Mouse (Mus musculus) intestine, embryonic 16.5 days (tissue): Measurements from ENCODE around the gene Tex2. TPM values are rescaled to one million over a fixed set of nuclear protein-coding genes. Genes with fewer than 3 reads are reported as not detected.
"Not testable (repeated sequence)": the region's sequence is repeated elsewhere in the genome, so short reads cannot be mapped to it uniquely, and the experiment has no call there.

ENCODE experiments used
- ATAC-seq: fragments of 200-750 bp; cut with Nextera tagmentation; 2 replicates; pipeline ENCODE4 v1.8.0; 2017; ENCODE audit warnings: moderate TSS enrichment, moderate library complexity
- H3K27ac ChIP-seq: fragments of 300-500 bp; sonication (generic); 2 replicates; pipeline ENCODE4 v1.5.1; 2014; ENCODE audit warnings: mild to moderate bottlenecking, low read length
- H3K27me3 ChIP-seq: fragments of 300-500 bp; sonication (generic); replicated peaks from 2 replicates; pipeline ENCODE4 v1.6.1; 2014; ENCODE audit warnings: low read length, control low read depth, mixed read lengths; ENCODE audit not compliant: control insufficient read depth, insufficient read depth
- H3K36me3 ChIP-seq: fragments of 300-500 bp; sonication (generic); 2 replicates; pipeline ENCODE4 v1.6.1; 2014; ENCODE audit warnings: low read length, control low read depth; ENCODE audit not compliant: control insufficient read depth, insufficient read depth
- H3K4me1 ChIP-seq: fragments of 300-500 bp; sonication (generic); 2 replicates; pipeline ENCODE4 v1.6.1; 2014; ENCODE audit warnings: low read length, control low read depth, mixed read lengths; ENCODE audit not compliant: control insufficient read depth, insufficient read depth
- H3K4me2 ChIP-seq: fragments of 300-500 bp; sonication (generic); 2 replicates; pipeline ENCODE4 v1.6.1; 2014; ENCODE audit warnings: low read depth, low read length, control low read depth
- H3K4me3 ChIP-seq: fragments of 300-500 bp; sonication (generic); 2 replicates; pipeline ENCODE4 v1.5.1; 2014; ENCODE audit warnings: mild to moderate bottlenecking, low read length
- H3K9ac ChIP-seq: fragments of 300-500 bp; sonication (generic); 2 replicates; pipeline ENCODE4 v1.6.1; 2014; ENCODE audit warnings: low read depth, low read length
- H3K9me3 ChIP-seq: fragments of 300-500 bp; sonication (generic); 2 replicates; pipeline ENCODE4 v1.6.1; 2016; ENCODE audit warnings: low read length, control low read depth; ENCODE audit not compliant: control insufficient read depth
- WGBS: fragments of 180-500 bp; shearing (Covaris S2); extraction: QIAGEN DNeasy Blood & Tissue Kit; methylation state at CpG from one replicate; pipeline ENCODE4 v1.1.7; 2014; 5-methylcytosine and 5-hydroxymethylcytosine counted together
- polyA plus RNA-seq: library from polyadenylated mRNA; unstranded; fragments of >200 nt; fragmentation: Nextera tagmentation; extraction: Ambion mirVana; gene quantifications from 2 replicates; pipeline ENCODE4 v1.2.1, GENCODE M21; 2015

The Tex2 gene
- 11.7 and 14.2 TPM in 2 replicates for polyA plus RNA-seq

GRCm38 (mm10) chr11:106612961-106613637, at the start of gene Tex2:
Gene Tex2, minus strand, starts transcription at chr11:106613423.
- peaks cover 10% of the 10 kb centered on the region for H3K4me1 ChIP-seq
- no peaks in the 10 kb centered on the region for H3K36me3 ChIP-seq
- peak within 1 kb of the TSS; percentile 100 for H3K4me3 ChIP-seq
- H3K9me3 ChIP-seq: no peaks in the 10 kb centered on the region
- H3K9ac ChIP-seq: peak within 1 kb of the TSS; percentile 94
- ATAC-seq: peak; percentile 94
- under 1% methylated on average over 36 of the region's 45 CpGs for WGBS
- H3K27ac ChIP-seq: peak within 1 kb of the TSS; percentile 92
- peak within 1 kb of the TSS; percentile 89 for H3K4me2 ChIP-seq
- no peaks in the 10 kb centered on the region for H3K27me3 ChIP-seq

DNA sequence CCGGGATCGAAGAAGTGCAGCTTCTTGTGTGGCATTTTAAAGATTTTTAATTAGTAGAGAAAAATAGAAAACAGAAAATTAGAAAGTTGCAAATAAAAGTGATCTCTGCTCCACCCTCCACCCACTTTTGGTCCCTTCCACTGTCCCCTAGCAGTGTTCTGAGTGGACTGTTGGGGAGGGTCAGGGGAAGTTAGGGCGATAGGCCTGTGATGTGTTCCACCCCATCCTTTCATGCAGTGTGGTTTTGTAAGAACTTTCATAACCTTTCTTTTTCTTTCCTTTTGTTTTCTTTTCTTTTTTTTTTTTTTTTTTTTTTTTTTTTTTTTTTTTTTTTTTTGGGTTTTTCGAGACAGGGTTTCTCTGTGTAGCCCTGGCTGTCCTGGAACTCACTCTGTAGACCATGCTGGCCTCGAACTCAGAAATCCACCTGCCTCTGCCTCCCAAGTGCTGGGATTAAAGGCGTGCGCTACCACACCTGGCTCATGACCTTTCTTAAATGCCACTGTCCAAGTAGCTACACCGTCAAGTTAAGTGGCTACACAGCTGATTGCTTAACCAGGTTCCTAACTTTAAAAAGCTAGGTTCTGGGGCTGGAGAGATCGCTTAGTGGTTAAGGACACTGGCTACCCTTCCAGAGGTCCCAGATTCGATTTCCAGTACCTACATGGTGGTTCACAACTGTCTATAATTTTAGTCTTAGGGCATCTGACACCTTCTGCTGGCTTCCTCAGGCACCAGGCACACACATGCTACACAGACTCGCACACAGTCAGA, 49.6 kb upstream of the Tex2 start:
- H3K9me3 ChIP-seq: no peaks in the 10 kb centered on the region
- H3K4me3 ChIP-seq: no peak overlapping the region
- H3K36me3 ChIP-seq: no peaks in the 10 kb centered on the region
- no peak overlapping the region for H3K9ac ChIP-seq
- no peak for ATAC-seq
- H3K4me2 ChIP-seq: no peak overlapping the region
- 86% methylated on average over 10 of the region's 11 CpGs for WGBS
- no peak overlapping the region for H3K27ac ChIP-seq
- peaks cover 12% of the 10 kb centered on the region for H3K4me1 ChIP-seq
- no peaks in the 10 kb centered on the region for H3K27me3 ChIP-seq

GRCm38 (mm10) chr11:106660453-106661081, 47.3 kb upstream of the Tex2 start:
- H3K4me2 ChIP-seq: no peak overlapping the region
- peaks cover 14% of the 10 kb centered on the region for H3K4me1 ChIP-seq
- no peaks in the 10 kb centered on the region for H3K27me3 ChIP-seq
- no peaks in the 10 kb centered on the region for H3K9me3 ChIP-seq
- no peaks in the 10 kb centered on the region for H3K36me3 ChIP-seq
- peak; percentile 32 for ATAC-seq
- H3K9ac ChIP-seq: peak overlapping the region; percentile 9; the same call in 1 of the 2 replicates
- WGBS: 60% methylated on average over 13 of the region's 13 CpGs
- H3K27ac ChIP-seq: peak overlapping the region; percentile 80
- no peak overlapping the region for H3K4me3 ChIP-seq

GRCm38 (mm10) chr11:106659598-106660295, 46.5 kb upstream of the Tex2 start:
- H3K36me3 ChIP-seq: no peaks in the 10 kb centered on the region
- H3K27me3 ChIP-seq: no peaks in the 10 kb centered on the region
- peak overlapping the region; percentile 80 for H3K27ac ChIP-seq
- H3K4me2 ChIP-seq: no peak overlapping the region
- 44% methylated on average over 15 of the region's 15 CpGs for WGBS
- H3K4me3 ChIP-seq: no peak overlapping the region
- ATAC-seq: no peak
- peaks cover 14% of the 10 kb centered on the region for H3K4me1 ChIP-seq
- no peaks in the 10 kb centered on the region for H3K9me3 ChIP-seq
- H3K9ac ChIP-seq: no peak overlapping the region

DNA sequence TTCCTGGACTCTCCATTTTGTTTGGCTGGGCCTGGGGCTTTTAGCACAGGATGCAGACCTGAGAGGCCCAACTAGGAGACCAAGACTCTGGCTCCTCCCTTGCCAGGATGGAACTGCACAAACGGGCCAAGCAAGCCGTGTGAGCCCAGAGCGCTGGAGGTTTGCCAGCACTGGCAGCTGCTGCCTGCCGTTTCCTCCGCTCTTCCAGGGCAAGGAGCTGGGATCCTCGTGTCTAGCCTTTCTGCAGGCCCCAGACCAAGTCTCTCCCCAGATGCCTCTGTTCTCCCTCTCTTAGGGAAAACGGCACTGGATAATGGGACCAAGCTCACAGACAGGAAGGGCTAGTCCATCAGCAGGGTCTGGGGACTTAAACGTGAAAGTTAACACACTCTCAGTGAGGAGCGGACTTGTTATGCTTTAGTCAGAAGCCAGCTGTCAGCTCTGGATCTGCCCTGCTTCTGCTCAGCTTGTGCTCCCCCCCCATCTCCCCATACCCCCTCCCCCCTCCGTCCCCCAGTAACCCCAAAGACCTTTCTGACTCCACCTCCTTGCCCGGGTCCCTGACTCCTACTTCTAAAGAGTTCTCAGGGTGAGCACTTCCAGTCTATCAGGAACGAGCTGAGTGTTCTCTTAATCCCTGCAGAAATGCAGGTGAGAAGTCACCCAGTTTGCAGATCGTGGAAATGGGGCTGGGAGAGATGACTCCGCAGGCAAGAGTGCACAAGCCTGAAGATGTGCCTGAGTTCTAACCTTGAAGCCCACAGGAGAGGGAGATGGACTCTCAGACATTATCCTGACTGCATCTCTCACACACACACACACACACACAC, 45.0 kb upstream of the Tex2 start:
- peak overlapping the region; percentile 30 for H3K4me2 ChIP-seq
- H3K36me3 ChIP-seq: no peaks in the 10 kb centered on the region
- H3K4me3 ChIP-seq: no peak overlapping the region
- H3K27ac ChIP-seq: peak overlapping the region; percentile 64
- no peaks in the 10 kb centered on the region for H3K9me3 ChIP-seq
- H3K27me3 ChIP-seq: no peaks in the 10 kb centered on the region
- 18% methylated on average over 14 of the region's 14 CpGs for WGBS
- peak; percentile 80 for ATAC-seq
- peaks cover 14% of the 10 kb centered on the region for H3K4me1 ChIP-seq
- peak overlapping the region; percentile 58 for H3K9ac ChIP-seq

DNA sequence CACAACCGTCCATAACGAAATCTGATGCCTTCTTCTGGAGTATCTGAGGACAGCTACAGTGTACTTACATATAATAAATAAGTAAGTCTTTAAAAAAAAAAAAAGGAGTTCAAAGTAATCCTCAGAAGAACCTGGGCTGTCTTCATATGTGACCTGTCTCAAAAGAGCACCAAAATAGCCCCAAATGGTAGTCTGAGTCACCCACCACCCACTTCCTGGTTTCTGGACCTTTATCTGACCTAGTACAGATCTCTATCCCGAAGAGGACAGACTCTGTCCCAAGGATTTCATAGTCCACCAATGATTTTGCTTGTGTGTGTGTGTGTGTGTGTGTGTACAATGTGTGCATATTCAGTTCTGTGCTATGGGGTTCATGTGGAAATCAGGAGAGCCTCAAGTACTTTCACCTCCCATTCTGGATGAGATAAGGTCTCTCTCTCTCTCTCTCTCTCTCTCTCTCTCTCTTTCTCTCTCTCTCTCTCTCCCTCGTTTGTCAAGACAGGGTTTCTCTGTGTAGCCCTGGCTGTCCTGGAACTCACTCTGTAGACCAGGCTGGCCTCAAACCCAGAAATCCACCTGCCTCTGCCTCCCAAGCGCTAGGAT, 43.8 kb upstream of the Tex2 start:
- not testable (repeated sequence) for H3K27me3 ChIP-seq, H3K4me2 ChIP-seq, ATAC-seq, H3K36me3 ChIP-seq, H3K9ac ChIP-seq, H3K27ac ChIP-seq, H3K9me3 ChIP-seq, H3K4me3 ChIP-seq
- WGBS: 78% methylated on average over 5 of the region's 5 CpGs
- peaks cover 14% of the 10 kb centered on the region for H3K4me1 ChIP-seq

DNA sequence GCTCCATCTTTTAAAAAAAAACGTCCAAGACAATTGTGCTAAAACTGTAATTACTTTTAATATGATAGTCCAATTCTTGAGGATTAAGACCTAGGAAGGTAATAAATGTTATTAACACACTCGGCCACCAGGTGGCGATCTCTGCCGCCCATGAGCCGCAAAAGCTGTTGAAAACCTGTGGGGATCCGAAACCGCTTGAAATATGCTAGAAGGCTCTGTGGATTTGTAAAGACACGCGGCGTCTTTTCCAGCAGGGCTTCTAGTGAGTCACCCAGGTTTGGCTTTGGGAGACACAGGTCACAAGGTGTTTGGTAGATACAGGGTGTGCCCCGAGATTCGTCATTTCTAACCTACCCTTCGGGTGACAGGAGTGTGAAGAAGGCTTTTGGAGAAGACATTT, 35.1 kb upstream of the Tex2 start:
- Histone ChIP-seq H3K9ac (no peak overlapping the region), H3K36me3 (no peaks in the 10 kb centered on the region), H3K4me2 (no peak overlapping the region), H3K4me1 (no peaks in the 10 kb centered on the region), H3K9me3 (no peaks in the 10 kb centered on the region), H3K27ac (no peak overlapping the region), H3K4me3 (no peak overlapping the region), H3K27me3 (no peaks in the 10 kb centered on the region)
- whole genome bisulfite sequencing: 26% methylated on average over 13 of the region's 13 CpGs
- ATAC-seq: no peak

DNA sequence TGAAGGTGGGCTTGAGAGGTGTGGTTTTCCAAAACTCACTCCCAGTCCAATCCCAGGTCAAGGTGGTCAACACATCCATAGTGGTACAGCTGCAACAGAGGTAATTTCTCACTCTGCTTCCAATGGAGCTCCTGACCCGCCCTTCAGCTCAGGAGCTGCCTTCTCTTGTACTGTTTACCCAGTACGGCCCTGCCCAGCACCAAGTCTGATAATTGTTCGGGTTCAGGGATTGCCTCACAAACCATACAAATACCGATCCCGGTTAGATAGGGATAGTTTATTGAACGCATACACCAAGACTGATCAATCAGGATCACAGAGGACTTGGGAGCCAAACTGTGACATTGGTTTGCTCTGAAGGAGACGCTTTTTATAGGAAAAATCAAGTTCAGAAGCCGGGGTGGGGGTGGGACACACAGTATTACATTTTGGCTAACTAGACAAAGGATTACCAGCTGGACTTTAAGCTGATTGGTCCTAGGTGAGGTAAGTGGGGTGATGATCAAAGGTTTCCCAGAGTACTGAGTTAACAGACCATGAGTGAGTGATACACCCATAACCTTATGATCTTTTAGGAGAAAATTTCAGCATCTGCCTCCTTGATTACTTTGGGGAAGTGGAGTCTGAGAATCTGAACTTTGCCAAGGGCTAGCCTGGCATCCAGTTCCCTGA, 29.9 kb upstream of the Tex2 start:
- Histone ChIP-seq H3K27ac (no peak overlapping the region), H3K4me2 (no peak overlapping the region), H3K9ac (no peak overlapping the region), H3K4me3 (no peak overlapping the region), H3K36me3 (no peaks in the 10 kb centered on the region), H3K9me3 (no peaks in the 10 kb centered on the region), H3K27me3 (no peaks in the 10 kb centered on the region), H3K4me1 (peaks cover 13% of the 10 kb centered on the region; the same call in 1 of the 2 replicates)
- peak; percentile 33 for ATAC-seq
- 67% methylated on average over 8 of the region's 8 CpGs for WGBS
